Mouse (Mus musculus): ENCODE measurements around the gene Gucd1. TPM values are rescaled to one million over a fixed set of nuclear protein-coding genes. Genes with fewer than 3 reads are reported as not detected.
"Not testable (repeated sequence)": the region's sequence is repeated elsewhere in the genome, so short reads cannot be mapped to it uniquely, and the experiment has no call there.

Gene Gucd1
- 15.9 and 17.2 TPM in 2 replicates for polyA plus RNA-seq (2012; rRNA removed)

- DNase-seq (ENCODE audit: extremely low spot score in 1 of 2, low spot score in 1 of 2): peak; percentile 96 to 99
Measured at GRCm38 (mm10) chr10:75517758-75518143, at the start of gene Gucd1. Gene Gucd1, minus strand, starts transcription at chr10:75517972.

- DNase-seq (ENCODE audit: extremely low spot score in 1 of 2, low spot score in 1 of 2): not testable (repeated sequence)
Measured at GRCm38 (mm10) chr10:75566765-75567164, 49.0 kb upstream of the Gucd1 start.

GRCm38 (mm10) chr10:75566321-75566720, 48.5 kb upstream of the Gucd1 start:
- DNase-seq (ENCODE audit: extremely low spot score in 1 of 2, low spot score in 1 of 2): no peak

- no peak for DNase-seq (ENCODE audit: extremely low spot score in 1 of 2, low spot score in 1 of 2)
Measured at GRCm38 (mm10) chr10:75565906-75566305, 48.1 kb upstream of the Gucd1 start.

GRCm38 (mm10) chr10:75565436-75565835, 47.7 kb upstream of the Gucd1 start:
- DNase-seq (ENCODE audit: extremely low spot score in 1 of 2, low spot score in 1 of 2): no peak

GRCm38 (mm10) chr10:75564687-75565265, 47.0 kb upstream of the Gucd1 start:
- no peak for DNase-seq (ENCODE audit: extremely low spot score in 1 of 2, low spot score in 1 of 2)

- no peak for DNase-seq (ENCODE audit: extremely low spot score in 1 of 2, low spot score in 1 of 2)
Measured at GRCm38 (mm10) chr10:75562596-75562995, 44.8 kb upstream of the Gucd1 start.

- DNase-seq (ENCODE audit: extremely low spot score in 1 of 2, low spot score in 1 of 2): no peak
Measured at GRCm38 (mm10) chr10:75561071-75561654, 43.4 kb upstream of the Gucd1 start, which contains the start of gene Ggt1. Gene Ggt1, plus strand, starts transcription at chr10:75561604.

GRCm38 (mm10) chr10:75560549-75560899, 42.8 kb upstream of the Gucd1 start:
- no peak for DNase-seq (ENCODE audit: extremely low spot score in 1 of 2, low spot score in 1 of 2)

- peak in 1 of 2 experiments; percentile 47 for DNase-seq (ENCODE audit: extremely low spot score in 1 of 2, low spot score in 1 of 2)
Measured at GRCm38 (mm10) chr10:75559676-75560548, 42.1 kb upstream of the Gucd1 start, which contains the start of gene Lrrc75b. Gene Lrrc75b, minus strand, starts transcription at chr10:75560330.

- no peak for DNase-seq (ENCODE audit: extremely low spot score in 1 of 2, low spot score in 1 of 2)
Measured at GRCm38 (mm10) chr10:75559041-75559675, 41.4 kb upstream of the Gucd1 start.

- no peak for DNase-seq (ENCODE audit: extremely low spot score in 1 of 2, low spot score in 1 of 2)
Measured at GRCm38 (mm10) chr10:75558515-75558914, 40.7 kb upstream of the Gucd1 start.

GRCm38 (mm10) chr10:75556026-75556425, 38.3 kb upstream of the Gucd1 start:
- peak; percentile 75 to 77 for DNase-seq (ENCODE audit: extremely low spot score in 1 of 2, low spot score in 1 of 2)

GRCm38 (mm10) chr10:75555557-75555956, 37.8 kb upstream of the Gucd1 start:
- DNase-seq (ENCODE audit: extremely low spot score in 1 of 2, low spot score in 1 of 2): no peak

GRCm38 (mm10) chr10:75554090-75554489, 36.3 kb upstream of the Gucd1 start:
- DNase-seq (ENCODE audit: extremely low spot score in 1 of 2, low spot score in 1 of 2): no peak

- DNase-seq (ENCODE audit: extremely low spot score in 1 of 2, low spot score in 1 of 2): no peak
Measured at GRCm38 (mm10) chr10:75552701-75553450, 35.1 kb upstream of the Gucd1 start.

GRCm38 (mm10) chr10:75552106-75552505, 34.3 kb upstream of the Gucd1 start:
- DNase-seq (ENCODE audit: extremely low spot score in 1 of 2, low spot score in 1 of 2): no peak

GRCm38 (mm10) chr10:75551175-75551574, 33.4 kb upstream of the Gucd1 start:
- no peak for DNase-seq (ENCODE audit: extremely low spot score in 1 of 2, low spot score in 1 of 2)

- DNase-seq (ENCODE audit: extremely low spot score in 1 of 2, low spot score in 1 of 2): no peak
Measured at GRCm38 (mm10) chr10:75549886-75550285, 32.1 kb upstream of the Gucd1 start.

GRCm38 (mm10) chr10:75548486-75548885, 30.7 kb upstream of the Gucd1 start:
- no peak for DNase-seq (ENCODE audit: extremely low spot score in 1 of 2, low spot score in 1 of 2)
